Mouse (Mus musculus) bone marrow macrophage, adult 2 months (primary cell): Measurements from ENCODE around the gene Got1.

ENCODE experiments used
- CTCF ChIP-seq: IDR thresholded peaks from 2 replicates; pipeline ENCODE4 v1.5.1; 2012; ENCODE audit warnings: low read depth, mild to moderate bottlenecking, low read length, moderate library complexity
- POLR2A ChIP-seq: IDR thresholded peaks from 2 replicates; pipeline ENCODE4 v1.6.1; 2012; ENCODE audit warnings: mild to moderate bottlenecking, low read depth, low read length, borderline replicate concordance

- no peak for TF ChIP-seq CTCF
- TF ChIP-seq POLR2A: no peak
These were observed 37.0 kb downstream of the Got1 start for GRCm38 (mm10) chr19:43487429-43487828.
